Mouse (Mus musculus): ENCODE measurements around the gene Gh. TPM values are rescaled to one million over a fixed set of nuclear protein-coding genes. Genes with fewer than 3 reads are reported as not detected.

Gene Gh
- total RNA-seq, 2 experiments from 2014 or later = not detected

DNA sequence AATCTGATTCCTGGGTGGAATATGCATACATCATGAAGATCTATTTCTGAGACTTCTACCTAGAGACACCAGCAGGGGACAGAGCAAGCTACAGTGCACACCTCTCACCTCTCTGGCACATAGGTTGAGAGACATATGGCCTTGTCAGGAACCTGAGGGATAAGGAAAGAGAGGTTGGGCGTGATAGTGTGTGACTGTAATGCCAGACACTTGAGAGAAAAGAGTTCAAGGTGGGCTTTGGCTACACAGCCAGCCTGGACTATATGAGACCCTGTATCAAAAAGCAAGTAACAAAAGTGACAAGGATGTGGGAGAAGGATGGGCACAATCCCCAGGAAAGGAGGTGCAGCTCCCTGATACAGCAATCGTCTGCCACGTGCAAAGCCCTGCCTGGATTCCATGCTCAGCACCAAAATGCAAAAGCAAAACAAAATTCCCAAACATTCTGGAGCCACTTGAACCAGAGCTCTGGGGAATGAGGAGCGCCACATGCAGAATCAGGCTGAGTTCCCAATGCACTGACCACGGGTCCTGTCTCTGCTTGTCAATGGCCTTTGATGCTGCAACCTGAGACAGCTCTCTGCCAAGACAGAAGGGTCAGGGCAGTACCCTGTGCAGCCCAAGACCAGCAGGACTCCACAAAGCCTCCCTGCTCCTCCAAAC is 30.4 kb downstream of the Gh start:
- no peak for DNase-seq (ENCODE audit: low spot score in 2 of 2)

DNA sequence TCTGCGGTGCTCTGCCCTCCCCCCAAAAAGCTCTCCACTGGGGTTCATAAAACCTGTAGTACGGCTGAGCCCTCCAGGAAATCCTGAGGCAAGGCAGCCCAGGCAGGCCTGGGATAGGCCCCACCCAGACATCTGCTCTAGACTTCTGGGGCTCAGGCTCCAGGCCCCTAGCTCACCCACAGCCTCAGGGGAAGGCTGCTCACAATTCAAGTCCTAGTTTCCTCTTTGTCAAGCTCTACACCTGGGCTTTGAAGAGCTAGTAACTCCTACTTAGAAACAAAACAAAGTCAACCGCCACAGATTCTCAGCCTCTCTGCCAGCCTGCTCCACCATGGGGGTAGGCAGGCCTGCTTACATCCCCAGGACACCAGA is 32.6 kb downstream of the Gh start:
- DNase-seq (ENCODE audit: low spot score in 2 of 2) = no peak

GRCm38 (mm10) chr11:106268326-106269059 is 33.2 kb downstream of the Gh start:
- peak; percentile 69 to 70 for DNase-seq (ENCODE audit: low spot score in 2 of 2)

DNA sequence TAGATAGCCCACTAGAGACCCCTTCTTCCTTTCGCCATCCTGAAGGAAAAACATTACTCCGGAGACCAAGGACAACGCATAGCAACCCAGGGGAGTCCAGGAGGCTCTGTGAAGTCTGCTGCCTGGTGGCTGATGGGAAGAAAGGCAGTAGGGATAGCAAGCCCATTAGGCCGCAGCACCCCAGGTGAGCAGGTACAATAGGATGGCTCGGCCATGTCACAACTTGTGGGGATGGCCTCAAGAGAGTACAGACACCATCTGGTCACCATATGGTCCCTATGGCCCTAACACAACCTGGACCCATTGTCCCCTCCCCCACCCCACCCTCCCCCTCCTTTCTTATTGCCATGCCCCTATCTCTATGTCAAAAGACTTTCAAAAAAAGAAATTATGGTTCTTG is 33.8 kb downstream of the Gh start:
- DNase-seq (ENCODE audit: low spot score in 2 of 2) = no peak

DNA sequence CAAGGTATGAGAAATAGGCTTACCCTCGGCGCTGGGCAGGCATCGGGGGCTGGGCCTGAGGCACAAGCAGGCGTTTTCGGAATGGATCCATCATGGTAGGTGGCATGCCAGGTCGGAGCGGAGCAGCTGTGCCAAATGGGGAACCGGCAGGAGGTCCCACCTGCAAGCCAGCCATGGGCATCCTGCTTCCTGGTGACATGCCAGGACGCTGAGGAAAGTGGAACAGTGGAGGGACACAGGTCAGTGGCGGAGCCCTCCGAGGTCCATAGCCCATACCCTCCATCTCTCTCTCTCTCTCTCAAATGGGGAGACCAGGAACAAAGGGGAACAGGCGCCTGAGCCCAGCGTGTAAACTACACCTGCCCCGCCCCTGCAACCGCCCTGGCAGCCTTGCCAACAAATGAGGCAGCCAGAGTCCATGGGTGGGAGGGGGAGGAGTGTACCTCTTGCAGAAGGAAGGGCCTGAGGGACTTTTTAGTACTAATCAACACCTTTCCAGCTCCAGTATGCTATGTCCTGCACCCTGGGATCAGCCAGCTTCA is 34.3 kb downstream of the Gh start:
- DNase-seq (ENCODE audit: low spot score in 2 of 2) = peak in 1 of 2 experiments; percentile 54

DNA sequence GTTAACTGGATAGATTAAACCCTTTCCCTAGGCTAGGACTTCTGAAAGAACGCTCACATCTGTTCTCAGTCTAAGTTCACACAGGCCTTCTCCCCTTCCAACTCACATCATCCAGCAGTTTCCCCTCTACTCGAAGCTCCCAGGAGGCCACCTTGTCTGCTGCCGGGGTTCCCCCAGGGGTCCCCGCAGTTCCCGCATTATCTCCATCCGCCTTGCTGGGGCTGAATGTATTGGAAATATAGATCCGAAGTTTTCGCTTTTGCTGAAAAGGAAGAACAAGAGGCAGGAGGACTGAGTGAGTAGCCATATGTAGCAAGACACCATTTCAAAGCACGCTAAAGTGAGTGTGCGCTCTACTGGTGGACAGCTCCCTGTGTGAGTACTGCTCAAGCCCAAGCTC is 35.2 kb downstream of the Gh start:
- DNase-seq (ENCODE audit: low spot score in 2 of 2) = no peak

GRCm38 (mm10) chr11:106265570-106265969 is 36.1 kb downstream of the Gh start:
- DNase-seq (ENCODE audit: low spot score in 2 of 2) = no peak

- no peak for DNase-seq (ENCODE audit: low spot score in 2 of 2)
These were observed 36.7 kb downstream of the Gh start for GRCm38 (mm10) chr11:106264988-106265387.

GRCm38 (mm10) chr11:106263963-106264362 is 37.7 kb downstream of the Gh start:
- DNase-seq (ENCODE audit: low spot score in 2 of 2) = no peak

GRCm38 (mm10) chr11:106260826-106261450 is 40.7 kb downstream of the Gh start:
- DNase-seq (ENCODE audit: low spot score in 2 of 2) = no peak

GRCm38 (mm10) chr11:106256775-106257174 is 44.9 kb downstream of the Gh start:
- DNase-seq (ENCODE audit: low spot score in 2 of 2) = no peak

DNA sequence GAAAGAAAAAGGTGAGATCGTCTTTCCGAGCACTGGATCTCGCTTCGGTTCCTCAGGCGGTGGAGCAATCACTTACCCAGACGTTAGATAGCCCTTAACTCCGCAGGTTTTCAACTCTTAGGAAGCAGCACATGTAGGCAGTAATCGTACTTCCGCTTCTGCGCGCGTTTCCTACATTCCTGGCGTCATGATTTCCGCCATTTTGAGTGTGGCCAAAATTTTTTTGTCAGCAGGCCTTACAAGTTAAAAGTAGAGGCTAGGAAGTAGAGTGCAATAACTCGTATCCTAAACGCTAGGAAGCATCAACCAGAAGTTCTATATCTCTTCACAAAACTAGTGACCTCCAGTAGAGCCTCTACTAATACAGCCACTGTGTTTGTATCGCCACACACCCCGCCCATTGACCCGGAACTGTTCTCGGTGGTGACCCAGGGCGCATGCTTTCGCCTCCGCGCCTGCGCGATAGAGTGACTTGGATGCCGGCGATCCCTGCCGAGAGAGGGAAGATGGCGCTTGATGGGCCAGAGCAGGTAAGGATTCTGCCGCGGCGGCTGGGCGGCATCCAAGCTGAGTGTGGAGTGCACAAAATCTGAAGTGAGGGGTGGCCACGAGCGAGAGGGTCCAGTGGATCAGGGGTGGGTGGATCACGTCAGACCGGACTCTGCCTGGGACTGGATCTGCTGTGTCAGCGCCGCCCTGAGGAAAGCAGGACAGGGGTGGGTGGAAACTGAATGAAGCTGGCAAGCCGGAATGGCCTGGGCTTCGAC is 45.8 kb downstream of the Gh start, which contains the start of the genes Ftsj3 and Psmc5:
TSS of gene Ftsj3 (minus strand) at position 395 of the 767 bp plus-strand sequence.
TSS of gene Psmc5 (plus strand) at position 470 of the 767 bp plus-strand sequence.
- peak; percentile 99 for DNase-seq (ENCODE audit: low spot score in 2 of 2)

- peak in 1 of 2 experiments; percentile 34 for DNase-seq (ENCODE audit: low spot score in 2 of 2)
These were observed 46.5 kb downstream of the Gh start for GRCm38 (mm10) chr11:106255174-106255573.

- peak in 1 of 2 experiments; percentile 10 for DNase-seq (ENCODE audit: low spot score in 2 of 2)
These were observed 46.9 kb downstream of the Gh start for GRCm38 (mm10) chr11:106254767-106255166.

Other genes with a start within 250 kb of the Gh start
- gene Taco1, start 235.8 kb downstream of the Gh start, total RNA-seq (2021) = 10 to 100 TPM; 15.1 to 15.2 TPM
- 10 to 100 TPM; 26.7 to 27.7 TPM for gene Map3k3, start 217.3 kb downstream of the Gh start, total RNA-seq (2021)
- gene Gm10840, start 141.0 kb downstream of the Gh start, total RNA-seq (2021) = not detected
- 100 to 1,000 TPM; 100 to 112 TPM for gene Limd2, start 141.0 kb downstream of the Gh start, total RNA-seq (2021)
- 10 to 100 TPM; 28.8 to 32.3 TPM for gene Strada, start 99.7 kb downstream of the Gh start, total RNA-seq (2021)
- gene Ccdc47, start 85.5 kb downstream of the Gh start, total RNA-seq (2021) = 100 to 1,000 TPM; 101 to 102 TPM
- gene Ddx42, start 84.9 kb downstream of the Gh start, total RNA-seq (2021) = 10 to 100 TPM; 70.6 to 80.4 TPM
- gene Ftsj3, start 45.8 kb downstream of the Gh start, total RNA-seq (2021) = 10 to 100 TPM; 37.8 to 39.4 TPM
- gene Psmc5, start 45.7 kb downstream of the Gh start, total RNA-seq (2021) = 100 to 1,000 TPM; 132 to 133 TPM
- gene Smarcd2, start 28.9 kb downstream of the Gh start, total RNA-seq (2021) = 10 to 100 TPM; 22.0 to 23.0 TPM
- gene Tcam1, start 25.2 kb downstream of the Gh start, total RNA-seq (2021) = under 1 TPM; 0.16 to 0.20 TPM
- under 1 TPM; 0.38 to 0.59 TPM for gene Cd79b, start 12.9 kb upstream of the Gh start, total RNA-seq (2021)
- under 1 TPM in 1 of 2 experiments, not detected in 1; 0.38 TPM for gene Scn4a, start 51.4 kb upstream of the Gh start, total RNA-seq (2021)
- under 1 TPM in 1 of 2 experiments, not detected in 1; 0.91 TPM for gene Prr29, start 63.6 kb upstream of the Gh start, total RNA-seq (2021)
- gene Icam2, start 86.2 kb upstream of the Gh start, total RNA-seq (2021) = 1 to 10 TPM; 4.6 to 4.7 TPM
- 1 to 10 TPM; 8.5 to 8.7 TPM for gene Ern1, start 186.0 kb upstream of the Gh start, total RNA-seq (2021)

Measured in layer of hippocampus, postnatal 10 days (tissue).